Mouse (Mus musculus) WW6 (cell line): ENCODE measurements around the gene Pdpn.
"Not testable (repeated sequence)": the region's sequence is repeated elsewhere in the genome, so short reads cannot be mapped to it uniquely, and the experiment has no call there.

Experiments used
- DNase-seq: peaks from one replicate; pipeline ENCODE4 v3.0.0-alpha.2; 2013; ENCODE audit warnings: low read depth, low spot score

Pdpn gene

GRCm38 (mm10) chr4:143299325-143300070 is at the start of gene Pdpn:
TSS of gene Pdpn (minus strand) at chr4:143299564.
- no peak for DNase-seq

- no peak for DNase-seq
Observed at GRCm38 (mm10) chr4:143348678-143349077, 49.3 kb upstream of the Pdpn start.

DNA sequence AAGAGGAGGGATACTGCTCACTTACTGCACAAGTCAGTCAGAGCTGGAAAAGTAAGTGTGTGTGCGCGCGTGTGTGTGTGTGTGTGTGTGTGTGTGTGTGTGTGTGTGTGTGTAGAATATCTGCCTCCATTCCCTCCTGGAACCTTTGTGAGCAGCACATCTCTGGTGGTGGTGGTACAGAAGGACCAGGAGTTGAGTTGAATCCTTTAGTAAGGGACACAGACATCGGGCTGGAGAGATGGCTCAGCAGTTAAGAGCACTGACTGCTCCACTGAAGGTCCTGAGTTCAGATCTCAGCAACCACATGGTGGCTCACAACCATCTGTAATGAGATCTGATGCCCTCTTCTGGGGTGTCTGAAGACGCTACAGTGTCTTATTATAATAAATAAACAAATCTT is 46.1 kb upstream of the Pdpn start:
- not testable (repeated sequence) for DNase-seq

DNA sequence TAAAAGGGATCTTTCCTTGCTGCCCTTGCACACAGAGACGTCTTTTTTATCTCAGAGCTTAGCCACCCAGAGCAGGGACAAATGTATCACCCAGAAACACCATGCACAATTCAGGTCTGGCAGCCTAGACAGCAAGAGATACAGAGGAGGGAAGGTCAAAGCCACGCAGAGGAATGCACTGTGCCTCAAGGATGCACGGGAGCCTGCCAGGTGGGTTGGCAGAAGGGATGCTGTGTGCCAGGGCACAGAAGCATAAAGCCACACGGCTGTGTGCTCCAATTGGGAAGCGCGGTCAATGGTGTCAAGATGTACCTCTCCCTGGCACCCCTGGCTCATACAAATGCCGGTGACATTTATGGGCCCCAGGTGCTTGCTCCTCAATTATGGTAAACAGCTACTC is 42.1 kb upstream of the Pdpn start:
- DNase-seq: no peak

GRCm38 (mm10) chr4:143339808-143340207 is 40.4 kb upstream of the Pdpn start:
- DNase-seq: no peak

DNA sequence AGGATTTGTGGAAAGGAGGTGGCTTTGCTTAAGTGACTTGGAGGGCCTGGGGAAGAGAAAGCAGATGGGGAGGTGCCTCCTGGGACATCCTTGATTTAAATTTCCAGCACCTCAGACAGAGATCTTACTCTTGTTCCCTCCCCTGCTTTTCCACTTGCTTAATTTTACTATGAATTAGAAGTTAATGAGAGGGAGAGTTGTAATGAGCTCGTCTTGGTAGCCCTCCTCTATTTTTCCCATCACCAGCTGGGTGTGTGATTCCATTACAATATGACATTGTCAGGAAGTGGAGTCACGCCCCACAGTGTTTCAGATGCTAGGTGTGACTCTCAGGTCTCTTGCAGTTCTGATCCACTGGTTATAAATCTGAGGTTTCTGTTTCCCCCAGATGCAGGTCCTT is 36.7 kb upstream of the Pdpn start:
- DNase-seq: no peak

GRCm38 (mm10) chr4:143334995-143335394 is 35.6 kb upstream of the Pdpn start:
- DNase-seq: no peak

GRCm38 (mm10) chr4:143334145-143334544 is 34.8 kb upstream of the Pdpn start:
- DNase-seq: no peak

DNA sequence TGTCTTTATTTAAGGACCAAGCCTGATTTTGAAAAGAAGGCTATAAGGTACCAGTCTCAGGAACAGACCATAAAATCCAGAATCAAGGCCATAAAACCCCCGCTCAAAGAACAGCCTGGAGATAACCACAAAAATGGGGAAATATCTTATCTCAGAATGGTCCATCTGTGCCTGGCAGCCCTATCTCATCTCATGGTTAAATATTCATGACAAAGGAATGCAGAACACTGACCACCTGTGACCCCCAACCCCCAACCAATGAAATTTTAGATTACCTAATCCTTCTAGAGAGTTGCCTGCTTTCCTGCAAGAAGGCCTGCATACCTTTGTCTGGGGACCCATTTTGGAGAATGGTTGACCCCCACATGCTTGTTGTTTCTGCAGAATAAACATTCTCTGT is 32.4 kb upstream of the Pdpn start:
- DNase-seq: no peak

DNA sequence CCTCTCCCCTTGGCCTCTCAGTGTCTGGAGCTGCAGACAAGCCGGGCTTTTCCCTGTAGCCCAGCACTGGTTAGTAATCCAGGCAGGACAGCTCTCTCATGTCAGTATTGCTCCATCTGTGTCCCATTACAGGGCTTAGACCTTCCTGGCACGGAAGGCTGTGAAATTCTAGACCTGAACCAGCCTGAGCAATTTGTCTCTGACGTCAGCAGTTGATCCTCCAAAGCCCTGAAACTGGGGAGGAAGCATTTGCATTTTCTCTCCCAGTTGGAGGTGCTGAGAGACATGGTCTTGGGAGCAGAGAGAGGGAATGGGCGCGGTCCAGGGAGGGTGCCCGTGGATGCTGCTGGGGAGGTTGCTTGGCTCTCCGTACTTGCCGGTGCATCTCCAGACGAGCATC is 31.2 kb upstream of the Pdpn start:
- DNase-seq: no peak

DNA sequence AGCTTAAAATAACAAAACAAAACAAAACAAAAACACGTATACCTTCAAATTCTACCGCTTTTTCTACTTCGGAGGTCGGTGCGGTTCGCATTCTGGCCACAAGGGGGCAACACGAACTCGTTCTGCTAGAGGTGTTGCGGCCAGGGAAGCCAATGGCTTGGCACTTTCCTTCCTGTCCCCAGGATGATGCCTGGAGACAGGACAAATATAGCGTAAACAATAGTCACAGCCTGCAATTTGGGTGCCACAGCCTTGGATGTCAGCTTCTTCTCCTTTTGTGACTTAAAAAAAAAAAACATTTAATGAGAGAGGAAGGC is 26.2 kb upstream of the Pdpn start:
- DNase-seq: no peak

DNA sequence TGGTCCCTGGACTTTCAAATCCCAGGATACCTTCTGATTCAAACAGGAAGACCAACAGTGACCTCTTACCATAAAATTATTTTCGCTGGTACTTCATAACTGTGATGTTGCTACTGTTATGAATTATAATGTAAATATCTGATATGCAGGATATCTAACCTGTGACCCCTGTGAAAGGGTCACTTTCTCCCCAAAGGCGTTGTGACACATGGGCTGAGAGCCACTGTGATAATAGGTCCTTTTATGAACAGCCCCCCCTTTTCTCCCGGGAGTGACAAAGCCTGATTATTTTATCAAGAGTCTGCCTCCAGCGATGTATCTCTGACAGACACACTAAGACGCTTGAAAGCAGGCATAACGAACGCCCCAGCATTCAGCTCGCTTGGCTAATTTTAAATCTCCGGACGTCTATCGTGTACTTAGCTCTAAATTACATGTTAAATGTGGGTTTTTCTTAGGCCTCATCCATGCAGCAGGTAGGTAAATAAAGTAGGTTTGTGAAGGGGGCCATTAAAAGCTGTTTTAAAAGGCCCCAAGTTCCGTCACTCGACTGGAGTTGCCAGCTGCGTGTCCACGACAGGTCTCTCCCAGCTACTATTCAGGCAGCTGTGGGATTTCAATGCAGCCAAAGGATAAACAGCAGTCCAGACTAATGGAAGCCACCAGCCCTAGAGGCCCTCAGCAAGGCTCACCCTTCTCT is 25.7 kb upstream of the Pdpn start:
- no peak for DNase-seq

DNA sequence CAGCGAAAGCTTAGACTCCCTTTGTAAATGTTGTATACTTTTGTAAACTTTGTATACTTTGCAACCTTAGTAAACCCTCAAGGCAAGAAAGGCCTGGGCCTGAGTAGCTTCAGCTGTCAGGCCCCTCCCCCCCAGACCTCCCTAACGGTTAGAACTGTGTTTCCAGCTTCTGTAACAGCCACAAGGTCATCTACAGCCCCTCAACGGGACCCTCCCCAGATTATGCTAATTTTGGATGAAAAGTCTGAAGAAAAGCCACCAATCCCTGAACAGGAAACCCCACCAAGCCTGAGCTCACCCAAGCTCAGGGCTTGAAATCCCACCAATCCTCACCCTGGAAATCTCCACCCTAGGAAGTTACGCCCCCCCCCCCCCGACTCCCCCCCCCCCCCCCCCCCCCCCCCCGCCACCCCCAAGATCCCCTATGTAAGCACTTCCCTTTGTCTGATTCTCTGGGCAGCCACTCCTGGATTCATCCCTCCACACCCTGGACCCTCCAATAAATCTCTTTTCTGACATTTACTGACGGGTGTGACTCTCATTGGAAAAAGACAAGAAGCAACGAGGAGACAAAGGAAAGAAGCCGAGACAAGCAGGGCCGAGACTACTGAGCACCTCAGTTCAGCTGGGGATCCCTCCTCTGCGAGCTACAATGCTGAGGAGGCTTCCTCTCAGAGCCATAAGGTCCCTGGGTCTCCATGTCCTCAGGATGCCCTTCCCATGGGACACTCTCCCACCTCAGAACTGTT is 25.0 kb upstream of the Pdpn start:
- DNase-seq: no peak

- DNase-seq: no peak
Observed at GRCm38 (mm10) chr4:143313299-143313698, 13.9 kb upstream of the Pdpn start.

DNA sequence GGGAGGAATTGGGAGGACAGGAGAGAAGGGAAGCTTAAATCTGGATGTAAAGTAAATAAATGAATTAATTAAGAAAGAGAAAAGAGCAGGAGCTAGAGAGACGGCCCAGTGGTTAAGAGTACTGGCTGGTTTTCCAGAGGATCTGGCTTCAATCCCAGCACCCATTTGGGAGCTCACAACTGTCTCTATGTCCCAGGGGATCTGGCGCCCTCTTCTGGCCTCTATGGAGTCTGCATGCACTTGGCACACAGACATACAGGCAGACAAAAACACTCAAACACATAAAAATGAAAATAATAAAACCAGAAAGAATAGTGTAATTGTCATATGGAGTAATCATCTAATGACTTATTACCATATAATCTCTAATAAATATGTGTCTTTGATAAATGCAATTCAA is 12.0 kb upstream of the Pdpn start:
- no peak for DNase-seq

DNA sequence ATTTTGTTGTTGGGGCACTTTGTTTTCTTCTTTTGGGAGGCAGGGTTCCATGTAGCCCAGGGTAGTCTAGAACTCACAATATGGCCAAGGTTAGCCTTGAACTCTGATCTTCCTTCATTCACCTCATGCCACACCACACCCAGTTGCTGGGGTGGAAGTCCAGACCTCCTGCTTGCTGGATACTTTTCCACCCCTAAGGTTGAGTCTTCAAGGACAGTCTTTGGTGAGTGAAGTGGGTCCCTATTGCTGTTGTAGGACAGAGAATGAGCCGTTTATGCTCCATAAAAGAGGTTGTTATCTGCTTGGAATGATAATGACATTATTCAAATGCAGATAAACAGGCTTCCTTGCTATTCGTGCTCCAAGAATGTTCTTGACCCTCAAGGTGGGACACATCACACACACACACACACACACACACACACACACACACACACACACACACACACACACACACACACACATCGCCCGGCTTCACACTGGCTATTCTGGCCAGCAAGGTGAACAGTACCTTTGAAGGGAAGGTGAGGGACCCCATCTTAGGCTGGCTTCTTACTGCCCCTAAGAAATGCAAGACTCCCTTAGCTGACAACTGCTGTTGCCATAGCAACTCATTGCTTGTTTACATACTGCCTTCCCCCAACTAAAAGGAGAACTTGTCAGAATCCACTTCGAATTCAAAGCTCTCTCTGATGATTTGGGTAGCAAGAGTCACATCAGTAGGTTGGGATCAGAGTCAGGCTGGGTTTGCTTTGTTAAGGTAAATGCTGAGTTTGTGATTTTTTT is 6.8 kb upstream of the Pdpn start:
- no peak for DNase-seq

DNA sequence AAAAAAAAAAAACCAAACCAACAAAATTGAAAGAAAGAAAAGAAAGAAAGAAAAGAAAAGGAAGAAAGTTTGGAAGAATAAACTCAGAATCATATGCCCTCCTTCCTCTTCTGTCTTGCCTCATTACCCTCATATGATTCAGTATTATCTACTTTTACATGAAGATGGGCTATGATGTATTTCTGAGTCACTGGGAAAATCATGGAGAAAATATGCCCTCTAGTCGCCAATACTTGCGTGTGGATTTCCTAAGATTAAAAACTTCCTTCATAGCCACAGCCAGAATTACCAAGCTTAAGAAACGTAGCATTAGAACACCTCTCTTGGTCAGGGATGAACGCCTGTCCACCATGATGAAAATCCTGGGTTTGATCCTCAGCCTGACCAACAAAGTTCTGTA is 5.7 kb upstream of the Pdpn start:
- DNase-seq: no peak

DNA sequence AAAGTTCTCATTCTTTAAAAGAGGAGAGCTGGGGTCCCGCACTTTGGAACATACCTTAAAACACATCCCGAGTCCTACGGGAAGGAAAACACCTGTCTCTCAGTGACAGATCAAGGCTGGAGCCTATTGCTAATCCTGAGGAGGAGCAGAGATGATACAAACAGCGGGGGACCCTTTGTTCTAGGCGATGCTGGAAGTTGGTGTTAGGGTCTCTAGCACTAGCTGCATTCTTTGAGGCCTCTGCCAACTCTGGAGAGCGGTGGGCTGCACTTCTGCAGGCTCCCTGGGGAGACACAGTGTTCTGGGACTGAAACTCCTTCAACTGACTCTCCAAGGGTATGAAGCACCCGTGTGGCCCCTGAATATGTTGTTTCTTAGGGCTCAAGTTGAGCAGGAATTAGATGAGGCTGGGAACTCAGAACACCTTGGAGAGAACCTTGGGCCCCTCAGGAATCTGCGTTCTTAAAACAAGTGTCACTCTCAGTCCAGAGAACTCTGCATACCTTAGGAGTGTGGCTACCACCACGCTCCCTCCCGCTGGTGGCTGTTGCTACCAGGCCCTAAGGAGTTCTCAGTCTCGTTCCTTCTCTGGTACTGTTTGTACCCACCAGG is 3.0 kb upstream of the Pdpn start:
- DNase-seq: no peak

DNA sequence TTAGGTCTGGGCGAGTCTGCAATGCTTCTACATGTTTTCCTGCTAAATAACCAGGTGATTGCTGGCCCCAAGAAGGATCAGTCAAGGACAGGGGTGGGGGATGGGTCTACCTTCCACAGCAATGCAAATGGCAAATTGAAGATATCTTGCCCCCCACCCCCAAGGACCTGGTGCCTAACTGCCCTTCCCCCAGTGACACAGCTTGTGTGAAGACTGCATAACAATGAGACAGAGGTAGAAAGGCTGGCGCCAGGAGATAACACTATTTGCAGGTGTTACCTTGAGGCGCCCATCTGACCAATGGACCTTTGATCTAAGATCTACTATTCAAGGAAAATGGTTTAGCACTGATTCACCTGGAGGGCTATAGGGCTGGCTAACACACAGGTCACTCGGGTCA is 2.5 kb upstream of the Pdpn start:
- no peak for DNase-seq

DNA sequence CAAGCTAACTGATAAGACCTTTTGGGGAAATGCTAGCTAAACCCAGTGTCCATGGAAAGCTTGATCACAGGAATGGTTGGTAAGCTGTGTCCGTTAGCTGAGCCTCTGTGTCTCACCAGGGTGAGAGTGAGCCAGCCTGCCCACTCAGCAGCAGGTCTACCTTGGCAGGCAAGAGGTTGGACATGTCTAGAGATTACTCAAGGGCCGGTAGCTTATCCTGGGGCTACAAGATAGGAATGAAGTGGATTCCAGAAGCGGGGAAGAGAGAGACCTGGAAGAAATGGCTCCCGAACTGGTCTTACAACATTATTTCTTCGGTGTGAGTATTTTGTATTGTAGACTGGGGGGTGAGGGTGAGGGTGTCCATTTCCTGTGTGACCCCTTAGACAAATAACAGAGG is 1.7 kb upstream of the Pdpn start:
- DNase-seq: no peak

- no peak for DNase-seq
Observed at GRCm38 (mm10) chr4:143300113-143300688, 837 bp upstream of the Pdpn start.
